Mouse (Mus musculus): ENCODE data around the gene Itga9. TPM values are rescaled to one million over a fixed set of nuclear protein-coding genes. Genes with fewer than 3 reads are reported as not detected.

Gene Itga9
- 11.6 and 12.2 TPM in 2 replicates for polyA plus RNA-seq (2012; rRNA removed)

GRCm38 (mm10) chr9:118606148-118606816, at the start of gene Itga9:
Gene Itga9 (plus strand): TSS chr9:118606690.

GRCm38 (mm10) chr9:118926111-118926650, 319.7 kb downstream of the Itga9 start, which contains the start of gene Ctdspl:
Gene Ctdspl (plus strand): TSS chr9:118926453.

Other genes with a start within 250 kb of the Itga9 start
- 0.09 and 0.17 TPM in 2 replicates for gene Eomes, start 128.5 kb upstream of the Itga9 start, polyA plus RNA-seq (2012; rRNA removed)
- gene Golga4, start 100.4 kb upstream of the Itga9 start, polyA plus RNA-seq (2012; rRNA removed) = 4.7 and 5.1 TPM in 2 replicates